Mouse (Mus musculus) Patski (cell line): Measurements from ENCODE around the gene Pcsk6. TPM values are rescaled to one million over a fixed set of nuclear protein-coding genes. Genes with fewer than 3 reads are reported as not detected.

Experiments
- ATAC-seq: fragments of 100-300 bp; one replicate; pipeline ENCODE4 v1.8.0; 2021
- CTCF ChIA-PET: fragments of 350-600 bp; sonication (Branson Sonifier 250); formaldehyde crosslinking; loops from one replicate; lab custom pipeline; 2022; ENCODE audit warnings: inconsistent platforms; lab: Charles Lee
- POLR2A ChIA-PET: fragments of 350-600 bp; sonication (Branson Sonifier 250); formaldehyde crosslinking; loops from one replicate; lab custom pipeline; 2022; ENCODE audit warnings: antibody characterized with exemption, inconsistent platforms; lab: Charles Lee
- DNase-seq: peaks from one replicate; pipeline ENCODE4 v3.0.0-alpha.2; 2011; ENCODE audit warnings: low read depth, low spot score
- H3K27me3 ChIP-seq: fragments of 371-371 bp; one replicate; pipeline ENCODE4 v1.5.1; 2021
- CTCF ChIP-seq: fragments of 100-300 bp; IDR thresholded peaks from one replicate; pipeline ENCODE4 v1.5.1; 2021
- in situ Hi-C: fragments of 300-500 bp; cut with MboI; formaldehyde crosslinking; loops from 3 replicates; pipeline ENCODE4 v1.11.1; 2018; ENCODE audit warnings: low pct_unique_long_range_greater_than_20kb, mixed read lengths
- polyA plus RNA-seq: library from polyadenylated mRNA; unstranded; gene quantifications from one replicate; pipeline ENCODE4 v1.2.3, GENCODE M21; 2021

The Pcsk6 gene
- polyA plus RNA-seq, 1 experiment from 2014 or later = 3.0 TPM

DNA sequence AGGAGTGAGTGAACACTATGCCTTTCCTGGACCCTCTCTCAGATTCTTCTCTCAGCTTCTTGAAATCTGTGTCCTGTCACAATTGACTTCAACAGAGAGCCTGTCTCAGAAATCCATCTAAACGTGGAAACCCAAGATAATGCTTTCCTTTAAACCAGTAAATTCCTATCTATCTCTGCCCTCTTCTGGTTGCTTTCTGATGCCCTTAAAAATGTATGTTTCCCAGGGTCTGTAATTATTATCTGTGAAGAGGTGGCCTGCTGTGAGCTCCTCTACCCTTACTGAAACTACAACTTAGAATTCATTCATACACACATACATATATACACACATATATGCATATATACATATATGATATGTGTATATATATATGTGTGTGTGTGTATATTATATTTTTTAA, 73.7 kb downstream of the Pcsk6 start:
- in situ Hi-C loops = no loop called here
- ATAC-seq = no peak
- H3K27me3 ChIP-seq = no peaks in the 10 kb centered on the region
- CTCF ChIA-PET = no interaction called here
- no peak for DNase-seq
- POLR2A ChIA-PET = no interaction called here
- no peak for TF ChIP-seq CTCF

DNA sequence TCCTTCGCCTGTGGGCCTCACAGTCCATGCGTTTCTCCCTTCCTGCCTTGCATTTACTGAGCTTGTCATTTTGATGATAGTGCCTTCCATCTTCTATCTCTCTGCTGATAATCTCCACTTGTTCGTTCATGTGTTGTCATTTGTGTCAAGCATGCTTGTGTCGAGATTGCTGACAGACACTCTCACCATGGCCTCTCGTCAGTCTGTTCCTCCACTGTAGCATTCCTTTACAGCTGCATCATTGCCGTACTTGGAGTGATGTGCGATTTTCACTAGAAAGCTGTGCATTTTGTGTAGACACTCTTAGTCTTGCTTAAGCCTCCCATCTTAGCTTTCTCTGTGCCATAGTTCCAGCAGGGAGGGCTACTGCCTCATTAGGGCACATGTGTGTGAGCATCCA, 79.5 kb downstream of the Pcsk6 start:
- CTCF ChIA-PET = interaction anchor here (1.3 kb wide), 1 partner anchor 51 kb away, joined by 3 read pairs; no protein-coding TSS in a partner anchor
- ATAC-seq (no peak), DNase-seq (no peak)
- POLR2A ChIA-PET = interaction anchor here (1.5 kb wide), 1 partner anchor 22 kb away, joined by 3 read pairs; no protein-coding TSS in a partner anchor
- H3K27me3 ChIP-seq = no peaks in the 10 kb centered on the region
- in situ Hi-C loops = no loop called here
- TF ChIP-seq CTCF = no peak

DNA sequence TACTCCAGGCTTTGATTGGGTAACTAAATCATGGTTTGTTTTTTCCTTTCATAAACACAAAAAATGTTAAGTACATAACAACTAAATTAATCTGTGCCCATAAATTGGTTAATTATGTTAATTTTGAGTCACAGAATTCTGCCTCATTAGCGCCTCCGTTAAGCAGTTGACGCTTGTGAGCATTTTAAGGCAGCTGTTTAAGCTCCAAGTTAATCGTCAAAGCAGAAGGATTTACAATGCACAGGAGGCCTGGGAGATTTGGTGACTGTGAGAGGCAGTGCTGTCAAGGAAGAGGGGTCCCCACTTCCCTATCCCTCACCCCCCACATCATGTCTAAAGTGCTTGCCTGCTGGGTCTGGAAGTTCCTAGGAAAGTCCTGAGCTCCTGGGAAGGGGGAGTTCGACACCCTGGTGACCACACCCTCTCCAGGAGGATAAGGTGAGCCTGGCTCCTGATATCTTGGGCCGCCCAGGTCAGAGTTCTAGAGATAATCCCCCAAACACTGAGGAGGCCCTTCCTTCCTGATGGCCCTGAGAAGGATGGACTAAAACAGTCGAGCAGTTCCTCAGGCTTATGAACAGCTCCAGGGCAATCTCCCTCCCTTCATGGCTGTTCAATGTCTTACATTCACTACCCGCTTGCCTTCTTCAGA, 83.9 kb downstream of the Pcsk6 start:
- in situ Hi-C loops = no loop called here
- ChIA-PET CTCF (interaction anchor here (1.0 kb wide), 1 partner anchor 8 kb away, joined by 3 read pairs; no protein-coding TSS in a partner anchor), POLR2A (no interaction called here)
- no peak for ATAC-seq
- no peak for TF ChIP-seq CTCF
- DNase-seq = no peak
- no peaks in the 10 kb centered on the region for H3K27me3 ChIP-seq

DNA sequence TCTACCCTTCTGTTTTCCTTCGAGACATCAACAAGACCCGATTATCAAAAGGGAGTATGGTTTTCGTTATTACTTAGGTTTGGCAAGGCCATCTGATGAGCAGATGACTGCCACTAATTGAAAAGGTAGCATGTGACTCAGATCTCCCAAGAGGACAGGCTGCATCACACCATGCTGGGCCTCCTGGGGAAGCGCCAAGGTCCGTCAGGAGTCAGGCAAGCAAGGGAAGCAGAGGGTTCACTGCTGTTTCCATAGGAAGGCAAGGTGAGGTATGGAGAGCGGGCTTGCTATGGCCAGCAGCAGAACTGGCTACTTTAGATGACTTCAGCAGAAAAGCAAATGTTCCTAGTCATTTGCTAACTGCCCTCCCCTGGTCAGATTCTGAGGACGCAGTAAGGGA, 84.9 kb downstream of the Pcsk6 start:
- DNase-seq (no peak), ATAC-seq (no peak)
- no peaks in the 10 kb centered on the region for H3K27me3 ChIP-seq
- in situ Hi-C loops = no loop called here
- CTCF ChIA-PET = interaction anchor here (1.0 to 1.4 kb wide), 2 partner anchors 9 to 10 kb away, joined by 3 to 5 read pairs; no protein-coding TSS in a partner anchor
- POLR2A ChIA-PET = no interaction called here
- TF ChIP-seq CTCF = no peak

DNA sequence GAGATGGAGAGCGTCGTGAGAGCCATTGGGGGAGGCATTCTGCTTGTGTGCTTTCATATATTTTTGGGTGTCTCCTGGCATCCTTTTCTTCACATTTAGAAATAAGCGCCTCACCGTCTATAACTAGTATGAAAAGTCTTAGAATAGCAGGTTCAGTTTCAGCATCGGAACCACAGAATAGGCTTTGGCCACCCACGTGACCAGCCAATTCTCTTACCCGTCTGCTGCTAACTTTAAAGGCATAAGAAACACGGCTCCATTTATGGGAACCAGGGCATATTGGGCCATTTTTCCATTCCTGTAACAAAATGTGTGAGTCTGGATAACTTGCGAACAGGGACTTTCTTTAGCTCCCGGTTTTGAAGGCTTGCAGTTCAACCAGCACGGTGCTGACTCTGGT, 87.4 kb downstream of the Pcsk6 start:
- DNase-seq (no peak), ATAC-seq (no peak)
- ChIA-PET POLR2A (no interaction called here), CTCF (interaction anchor here (1.5 kb wide), 1 partner anchor 20 kb away, joined by 3 read pairs; no protein-coding TSS in a partner anchor)
- in situ Hi-C loops = no loop called here
- H3K27me3 ChIP-seq = no peaks in the 10 kb centered on the region
- TF ChIP-seq CTCF = no peak

DNA sequence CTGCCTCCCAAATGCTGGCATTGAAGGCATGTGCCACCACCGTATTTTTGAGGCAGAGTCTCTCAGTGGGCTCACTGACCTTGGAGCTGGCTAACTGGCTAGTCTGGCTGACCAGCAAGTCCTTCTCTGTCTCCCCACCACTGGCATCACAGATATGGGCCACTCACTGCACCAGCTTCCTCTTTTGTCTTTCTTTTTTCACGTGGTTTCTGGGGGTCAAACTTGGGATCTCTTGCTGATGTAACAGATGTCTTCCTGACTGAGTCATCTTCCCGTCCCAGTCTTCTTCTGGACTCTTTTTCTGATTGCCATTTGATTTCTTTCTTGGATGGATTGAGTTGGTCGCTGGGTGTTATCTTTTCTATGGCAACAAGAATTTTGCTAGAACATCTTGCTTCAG, 93.0 kb downstream of the Pcsk6 start:
- DNase-seq = no peak
- no peaks in the 10 kb centered on the region for H3K27me3 ChIP-seq
- TF ChIP-seq CTCF = no peak
- CTCF ChIA-PET = no interaction called here
- in situ Hi-C loops = no loop called here
- POLR2A ChIA-PET = no interaction called here
- no peak for ATAC-seq

DNA sequence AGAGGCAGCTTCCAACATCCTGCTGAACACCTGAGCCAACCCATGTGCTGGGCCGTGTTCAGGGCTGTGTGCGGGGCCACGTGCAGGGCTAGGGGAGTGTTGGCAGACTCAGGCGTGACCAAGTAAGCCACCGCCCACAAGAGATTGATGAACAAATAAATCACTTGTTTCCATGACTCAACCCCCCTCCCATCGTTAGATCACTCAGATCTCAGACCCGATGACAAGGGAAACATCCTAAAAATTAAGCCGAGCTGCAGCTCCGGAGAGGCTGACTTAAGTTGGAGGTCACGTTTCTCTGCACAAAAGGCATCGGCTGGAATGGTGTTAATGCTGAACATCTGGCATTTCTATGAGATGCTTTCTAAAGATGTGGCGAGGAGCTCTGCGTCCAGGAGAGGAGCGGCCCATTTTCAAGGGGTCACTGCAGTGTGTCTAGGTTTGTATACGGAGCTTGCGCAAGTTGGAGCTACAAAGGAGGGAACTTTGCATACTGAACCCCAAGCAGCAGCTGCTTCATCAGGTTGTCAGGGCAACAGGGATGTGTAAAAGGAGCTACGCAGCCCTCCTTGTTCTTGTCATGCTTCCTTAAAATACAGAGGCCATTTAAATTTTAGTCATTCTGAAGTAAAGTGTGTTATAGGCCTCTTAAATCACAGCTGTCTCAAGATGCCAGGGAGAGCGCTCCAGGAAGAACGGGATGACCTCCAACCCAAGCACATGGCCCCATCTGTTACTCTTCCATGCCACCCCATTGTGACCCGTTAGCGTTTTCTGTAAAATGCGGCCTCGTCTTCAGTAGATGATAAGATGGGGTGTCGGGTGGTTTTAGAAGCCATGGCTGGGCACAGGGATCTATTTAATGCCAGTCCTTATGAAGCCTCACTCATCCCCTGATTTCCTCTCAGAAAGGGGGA, 94.0 kb downstream of the Pcsk6 start:
- ATAC-seq = no peak
- ChIA-PET POLR2A (no interaction called here), CTCF (no interaction called here)
- no peaks in the 10 kb centered on the region for H3K27me3 ChIP-seq
- no peak for TF ChIP-seq CTCF
- no peak for DNase-seq
- in situ Hi-C loops = no loop called here

DNA sequence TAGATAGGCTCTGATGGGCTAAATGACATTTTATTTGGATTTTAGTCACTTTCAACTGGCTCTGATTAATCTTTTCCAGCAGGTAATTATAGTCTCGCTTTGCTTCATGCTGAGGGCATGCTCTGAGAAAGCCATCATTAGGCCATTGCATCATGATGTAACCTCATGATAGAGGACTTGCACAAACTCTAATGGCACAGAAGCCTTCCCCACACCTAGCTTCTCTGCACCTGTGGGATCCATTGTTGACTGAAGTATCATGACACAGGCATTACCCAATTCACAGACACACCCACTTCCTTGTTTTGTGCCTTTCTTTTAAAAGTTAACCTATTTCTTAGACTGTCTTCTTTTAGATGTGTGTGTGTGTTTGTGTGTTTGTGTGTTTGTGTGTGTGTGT, 95.7 kb downstream of the Pcsk6 start:
- no peak for DNase-seq
- ChIA-PET POLR2A (no interaction called here), CTCF (interaction anchor here (1.3 kb wide), 1 partner anchor 10 kb away, joined by 5 read pairs; no protein-coding TSS in a partner anchor)
- TF ChIP-seq CTCF = no peak
- in situ Hi-C loops = no loop called here
- no peak for ATAC-seq
- H3K27me3 ChIP-seq = no peaks in the 10 kb centered on the region

DNA sequence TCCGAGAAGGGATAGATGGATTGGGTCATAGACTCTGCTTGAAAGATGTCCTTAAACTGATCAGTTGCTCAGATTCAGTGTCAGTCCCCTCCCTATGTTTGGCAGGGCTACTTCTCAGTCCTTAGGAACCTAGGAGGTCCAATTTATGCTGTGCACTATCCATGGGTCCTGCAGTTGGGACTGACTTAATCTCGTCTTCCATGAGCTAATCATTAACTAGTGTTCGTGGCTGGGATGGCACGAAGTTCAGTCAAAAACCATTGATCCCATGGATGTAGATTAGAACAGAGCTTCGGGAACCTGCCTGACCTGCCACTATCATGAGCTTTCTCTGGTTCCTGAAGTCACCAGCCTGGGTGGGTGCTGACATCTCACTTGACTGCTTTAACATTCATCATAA, 96.6 kb downstream of the Pcsk6 start:
- H3K27me3 ChIP-seq = no peaks in the 10 kb centered on the region
- DNase-seq (no peak), ATAC-seq (no peak)
- in situ Hi-C loops = no loop called here
- TF ChIP-seq CTCF = no peak
- ChIA-PET CTCF (interaction anchor here (0.9 kb wide), 1 partner anchor 16 kb away, joined by 3 read pairs; no protein-coding TSS in a partner anchor), POLR2A (no interaction called here)

DNA sequence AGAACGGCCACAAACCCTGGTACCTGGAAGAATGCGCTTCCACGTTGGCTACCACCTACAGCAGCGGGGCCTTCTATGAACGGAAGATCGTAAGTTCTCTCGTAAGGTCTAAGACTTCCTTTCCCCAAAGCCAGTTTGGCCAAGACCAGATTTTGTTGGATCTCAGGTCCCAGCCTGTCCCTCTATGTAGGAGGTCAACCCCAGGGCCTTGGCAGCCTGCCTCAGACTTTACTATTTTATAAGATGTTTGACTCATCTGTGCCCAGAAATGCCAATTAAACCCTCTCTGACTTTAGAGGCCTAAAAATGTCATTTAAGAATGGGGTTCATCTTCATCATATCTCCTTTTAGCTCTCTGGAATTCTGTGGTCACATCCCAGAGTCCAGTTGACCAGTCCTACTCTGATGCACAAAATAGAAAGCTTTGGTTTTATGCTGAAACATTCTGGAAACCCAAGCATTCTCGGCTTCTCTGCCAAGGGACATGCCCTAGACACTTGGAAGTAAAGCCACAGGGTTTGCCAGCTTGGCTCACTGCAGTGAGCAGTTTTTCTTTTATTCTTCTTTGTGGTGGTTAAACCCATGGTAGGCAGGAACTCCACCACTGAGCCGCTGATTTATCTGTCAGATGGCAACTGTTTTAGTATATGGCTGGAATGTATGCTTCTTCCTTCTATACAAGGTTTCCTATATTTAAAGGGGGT, 97.8 kb downstream of the Pcsk6 start:
- ChIA-PET CTCF (interaction anchor here (1.2 kb wide), 1 partner anchor 13 kb away, joined by 3 read pairs; no protein-coding TSS in a partner anchor), POLR2A (interaction anchor here (0.6 to 0.7 kb wide), 3 partner anchors 16 to 132 kb away, joined by 3 to 5 read pairs (median 3); no protein-coding TSS in a partner anchor)
- no peaks in the 10 kb centered on the region for H3K27me3 ChIP-seq
- TF ChIP-seq CTCF = no peak
- in situ Hi-C loops = no loop called here
- ATAC-seq (no peak), DNase-seq (peak; percentile 51)
